Mouse (Mus musculus): ENCODE data around the gene Gng7.

Gene Gng7

GRCm38 (mm10) chr10:81025639-81026275, 11.0 kb upstream of the Gng7 start, which contains the start of gene Diras1:
Gene Diras1, minus strand, starts transcription at chr10:81025662.
- DNase-seq = no peak

GRCm38 (mm10) chr10:81025047-81025621, 10.4 kb upstream of the Gng7 start:
- no peak for DNase-seq

- DNase-seq = no peak
Observed at GRCm38 (mm10) chr10:81024346-81024937, 9.7 kb upstream of the Gng7 start.

GRCm38 (mm10) chr10:81022744-81023143, 8.0 kb upstream of the Gng7 start:
- no peak for DNase-seq

GRCm38 (mm10) chr10:81021547-81022110, 6.9 kb upstream of the Gng7 start:
- DNase-seq = no peak

DNA sequence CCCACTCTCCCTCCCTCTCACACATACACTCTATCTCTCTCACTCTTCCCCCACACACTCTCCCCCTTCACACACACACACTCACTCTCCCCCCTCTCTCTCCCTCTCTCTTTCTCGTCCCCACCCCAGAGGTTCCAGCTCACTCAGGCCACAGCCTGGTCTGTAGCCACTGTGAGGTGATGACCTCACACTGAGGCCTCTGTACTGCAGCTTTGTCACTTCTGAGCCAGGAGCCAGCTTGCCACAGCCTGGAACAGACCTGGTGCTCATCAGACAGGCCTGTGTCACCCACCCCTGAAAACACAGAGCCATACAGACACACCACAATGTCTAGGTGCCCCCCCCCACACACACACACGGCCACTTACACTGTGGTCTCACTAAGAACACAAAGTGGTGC, 5.5 kb upstream of the Gng7 start:
- DNase-seq = no peak

DNA sequence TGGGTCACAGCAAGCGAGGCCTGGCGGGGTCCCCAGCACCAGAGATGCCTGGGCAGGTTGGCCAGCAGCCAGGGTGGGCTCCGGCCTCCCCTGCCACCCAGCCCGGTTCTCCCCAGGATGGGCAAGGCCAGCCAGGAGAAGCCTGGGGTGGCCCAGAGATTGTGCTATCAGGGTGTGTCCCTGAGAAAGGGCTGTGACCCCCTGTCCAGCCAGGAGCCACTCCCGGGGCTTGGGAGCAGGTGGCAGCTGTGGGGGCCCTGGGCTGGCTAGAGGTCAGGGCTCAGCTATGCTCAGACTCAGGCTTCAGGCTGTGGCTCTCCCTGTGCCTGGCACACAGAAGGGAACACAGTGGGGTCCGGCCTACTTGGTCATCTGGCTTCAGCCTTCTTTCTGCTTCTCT, 4.9 kb upstream of the Gng7 start:
- DNase-seq = no peak

DNA sequence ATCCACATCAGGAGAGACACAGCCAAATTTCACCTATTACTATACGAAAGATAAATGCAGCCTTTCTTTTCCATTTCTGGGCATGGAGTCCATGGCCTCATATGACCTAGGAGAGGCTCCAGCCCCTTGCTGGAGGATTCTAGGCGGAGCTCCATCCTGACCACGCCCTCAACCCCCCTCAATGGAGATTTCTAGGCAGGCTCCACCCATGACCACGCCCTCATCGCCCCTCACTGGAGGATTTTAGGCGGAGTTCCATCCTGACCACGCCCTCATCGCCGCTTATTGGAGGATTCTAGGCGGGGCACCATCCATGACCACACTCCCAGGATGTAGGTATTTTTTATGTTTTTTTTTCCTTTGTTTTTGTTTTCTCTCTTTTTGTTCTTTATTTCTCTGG, 3.6 kb upstream of the Gng7 start:
- DNase-seq = no peak

- peak; percentile 67 for DNase-seq
Observed at GRCm38 (mm10) chr10:81016645-81017044, 1.9 kb upstream of the Gng7 start.

DNA sequence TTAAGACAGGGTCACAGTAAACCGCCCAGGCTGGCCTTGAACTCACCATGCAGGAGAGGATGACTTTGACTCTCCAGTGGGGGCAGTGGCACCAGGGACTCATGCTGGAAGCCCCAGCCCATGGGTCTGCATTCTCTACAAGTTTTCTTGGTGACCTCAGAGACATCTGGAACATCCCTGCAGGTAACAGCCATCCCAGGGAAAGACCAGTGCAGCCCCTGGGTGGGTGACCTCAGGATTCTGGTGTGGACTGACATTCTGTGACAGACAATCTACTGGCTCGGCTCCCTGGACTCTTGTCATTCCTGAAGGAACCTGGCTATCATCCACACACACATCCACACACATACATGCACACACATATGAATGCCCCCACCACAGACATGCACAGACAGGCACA, 921 bp upstream of the Gng7 start:
- no peak for DNase-seq

DNA sequence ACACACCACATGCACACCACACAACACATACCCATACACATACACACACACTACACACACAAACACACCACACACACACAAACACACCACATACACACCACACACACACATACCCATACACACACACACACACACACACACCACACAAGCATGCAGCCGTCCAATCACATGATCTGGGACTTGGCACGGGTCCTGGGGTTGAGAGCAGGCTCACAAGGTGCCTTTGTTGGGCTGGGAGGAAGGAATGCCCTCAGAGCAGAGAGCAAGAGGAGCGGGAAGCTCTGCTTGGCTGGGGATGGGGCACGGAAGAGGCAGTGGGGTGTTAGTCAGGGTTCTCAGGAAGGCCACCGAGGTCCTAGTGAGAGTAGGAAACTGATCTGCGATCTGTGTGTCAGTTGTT, 3.9 kb downstream of the Gng7 start:
- no peak for DNase-seq

- DNase-seq = no peak
Observed at GRCm38 (mm10) chr10:81007240-81007639, 7.5 kb downstream of the Gng7 start.

DNA sequence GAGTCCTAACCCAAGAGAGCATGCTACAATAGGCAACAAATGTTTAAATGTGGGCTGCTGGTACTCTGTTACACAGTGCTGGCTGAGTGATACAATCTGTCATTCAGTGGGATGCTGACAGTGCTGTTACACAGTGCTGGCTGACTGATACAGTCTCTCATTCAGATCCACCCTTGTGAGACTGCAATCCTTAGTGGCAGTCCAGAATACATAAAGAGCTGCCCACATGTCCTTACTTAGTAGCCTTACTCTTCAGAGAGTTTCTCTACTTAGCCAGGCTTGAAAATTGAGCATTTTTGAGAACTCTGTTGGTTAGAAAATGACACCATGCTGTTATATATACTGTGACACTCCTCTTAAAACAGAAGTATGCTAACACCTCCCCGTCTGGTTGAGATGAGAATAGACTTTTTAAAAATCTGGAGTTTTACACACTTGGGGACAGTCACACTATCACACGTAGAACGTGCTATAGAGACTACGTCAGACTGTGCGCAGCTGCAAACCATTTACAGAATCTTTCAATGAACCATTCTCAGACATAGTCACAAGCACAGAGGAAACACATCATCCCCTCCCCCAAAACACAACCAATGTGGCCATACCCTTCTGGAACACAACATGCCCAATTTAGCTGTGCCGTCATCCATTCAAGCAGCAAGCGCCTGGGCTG, 8.6 kb downstream of the Gng7 start:
- no peak for DNase-seq

GRCm38 (mm10) chr10:81001161-81001560, 13.6 kb downstream of the Gng7 start:
- no peak for DNase-seq

- DNase-seq = no peak
Observed at GRCm38 (mm10) chr10:81000197-81001062, 14.3 kb downstream of the Gng7 start.

- peak; percentile 90 for DNase-seq
Observed at GRCm38 (mm10) chr10:80999362-81000196, 15.2 kb downstream of the Gng7 start.

DNA sequence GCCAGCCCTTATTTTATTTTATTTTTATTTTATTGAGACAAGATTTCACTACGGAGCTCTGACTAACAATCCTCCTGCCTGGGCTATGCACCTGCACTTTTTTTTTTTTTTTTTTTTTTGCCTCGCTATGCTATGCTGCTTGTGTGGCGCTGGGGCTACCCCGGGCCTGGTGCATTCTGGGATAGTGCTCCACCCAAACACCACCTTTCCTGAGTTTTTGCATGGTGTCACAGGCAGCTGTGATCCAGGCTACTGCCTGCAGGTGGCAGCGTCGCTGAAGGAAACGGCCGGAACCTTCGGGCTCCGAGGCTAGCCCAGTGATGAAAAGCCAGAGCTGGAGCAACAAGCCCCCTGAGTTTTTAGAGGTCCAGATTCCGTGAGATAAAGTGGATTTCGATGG, 16.0 kb downstream of the Gng7 start:
- no peak for DNase-seq

GRCm38 (mm10) chr10:80998021-80998420, 16.7 kb downstream of the Gng7 start:
- DNase-seq = no peak

DNA sequence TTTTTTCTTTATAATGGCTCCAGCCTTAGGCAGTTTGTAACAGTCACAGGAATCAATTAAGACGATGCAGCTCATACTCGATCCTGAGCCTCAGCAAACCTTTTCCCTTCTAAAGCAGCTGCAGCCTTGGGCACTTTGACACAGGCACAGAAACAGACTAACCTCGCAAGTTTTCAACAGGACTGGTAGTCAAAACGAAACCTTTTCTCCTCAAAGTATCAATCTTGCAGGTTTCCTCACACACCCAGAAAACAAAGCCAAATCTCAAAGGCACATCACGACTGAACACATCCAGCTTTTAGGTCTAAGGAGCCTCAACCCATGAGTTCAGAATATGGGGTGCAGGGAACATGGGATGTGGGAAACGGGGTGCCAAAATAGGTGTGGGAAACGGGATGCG, 17.4 kb downstream of the Gng7 start:
- no peak for DNase-seq

DNA sequence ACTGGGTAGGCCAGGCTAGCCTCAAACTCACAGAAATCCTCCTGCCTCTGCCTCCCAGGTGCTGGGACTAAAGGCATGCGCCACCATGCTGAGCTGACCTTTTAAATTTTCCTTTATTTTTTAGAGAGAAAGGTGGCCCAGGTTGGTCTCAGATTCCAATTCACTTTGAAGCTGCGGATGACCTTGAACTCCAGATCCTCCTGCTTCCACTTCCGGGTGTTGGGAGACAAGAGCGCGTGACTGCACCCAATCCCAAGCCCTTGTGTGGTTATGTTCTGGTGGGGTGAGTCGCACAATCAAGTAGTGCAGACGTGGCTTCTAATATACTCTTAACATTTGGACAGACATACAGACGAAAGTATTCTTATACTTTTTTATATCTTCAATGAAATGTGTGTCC, 18.2 kb downstream of the Gng7 start:
- no peak for DNase-seq

DNA sequence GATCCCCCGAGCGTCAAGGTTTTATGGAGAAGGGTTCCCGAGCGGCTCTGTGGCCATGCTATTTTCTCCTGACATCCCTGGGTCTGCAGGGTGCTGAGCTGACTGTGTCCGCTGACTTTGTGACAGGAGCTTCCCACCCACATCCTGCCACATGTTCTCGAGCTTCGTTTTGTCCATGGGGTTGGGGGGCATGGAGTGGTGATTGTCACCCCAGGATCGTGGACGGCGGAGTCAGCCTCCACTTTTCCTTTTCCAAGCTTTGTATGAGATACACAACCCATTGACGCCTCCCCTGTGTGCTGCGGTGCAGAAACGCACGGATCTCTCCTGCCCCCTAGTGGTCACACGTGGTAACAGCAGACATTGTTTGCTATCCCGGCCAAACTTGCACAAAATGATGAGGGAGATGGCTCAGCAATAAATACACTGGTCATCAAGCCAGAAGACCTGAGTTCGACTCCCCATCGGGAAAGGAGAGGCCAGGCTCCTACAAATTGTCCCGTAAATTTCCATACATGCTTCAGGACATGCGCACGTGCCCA, 19.6 kb downstream of the Gng7 start:
- peak; percentile 78 for DNase-seq

GRCm38 (mm10) chr10:80994621-80995020, 20.1 kb downstream of the Gng7 start:
- no peak for DNase-seq

Measured in kidney, adult 9 months (tissue).